Mouse (Mus musculus): ENCODE measurements around the gene Mterf1b. TPM values are rescaled to one million over a fixed set of nuclear protein-coding genes. Genes with fewer than 3 reads are reported as not detected.

The Mterf1b gene
- total RNA-seq, 4 experiments from 2014 or later, result 1.6 to 2.7 (median 2.1) TPM

DNA sequence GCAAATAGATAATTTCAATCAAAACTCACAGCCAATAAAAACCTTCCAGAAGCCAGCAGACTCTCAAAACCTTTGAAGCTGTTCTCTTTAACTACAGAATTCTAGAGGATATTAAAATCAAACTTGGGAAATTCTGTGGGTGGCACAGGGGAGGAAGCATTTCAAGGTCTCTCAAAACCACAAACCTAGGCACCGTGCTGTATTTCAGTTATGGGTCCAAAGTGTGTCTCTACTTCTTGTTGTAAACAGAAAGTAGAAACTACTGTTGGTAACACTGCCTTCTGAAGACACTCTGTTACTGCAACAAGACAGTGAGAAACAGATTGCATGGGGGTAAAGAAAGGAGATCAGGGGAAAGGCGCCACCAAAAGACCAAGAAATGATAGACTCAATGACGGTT is 52.8 kb downstream of the Mterf1b start:
- DNase-seq (ENCODE audit: low spot score), result no peak

DNA sequence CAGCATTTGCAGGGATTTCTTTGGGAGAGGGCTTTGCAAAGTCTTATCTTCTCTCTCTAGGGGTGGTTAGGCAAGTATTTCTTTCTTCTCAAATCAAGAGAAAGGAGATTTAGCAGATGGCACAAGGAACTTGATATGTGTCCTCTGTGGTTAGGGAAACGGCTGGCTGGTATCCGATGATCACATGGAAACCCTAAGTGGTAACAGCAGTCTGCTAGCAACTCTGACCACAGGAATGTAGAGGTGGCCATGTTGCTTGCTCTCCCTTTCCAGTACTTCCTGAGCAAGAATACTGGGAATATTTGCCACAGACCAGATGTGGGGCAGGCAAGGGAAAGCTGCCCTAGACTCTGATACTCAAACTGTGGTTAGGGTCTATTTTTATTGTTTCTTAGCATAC is 53.9 kb downstream of the Mterf1b start:
- DNase-seq (ENCODE audit: low spot score), result no peak

Other genes starting within 250 kb of the Mterf1b start
- gene Cyp51, start 87.6 kb upstream of the Mterf1b start, total RNA-seq (2022), result 10 to 100 TPM in 1 of 4 experiments, 1 to 10 TPM in 3; 7.1 to 11.2 (median 7.6) TPM